In genomic region chr11:65640261-65640660, GRCm38 (mm10) we compare ENCODE assay signal across 17 mouse cellular contexts.
A peak's percentile ranks its signal among the peaks of the same experiment; 100 is the strongest.
DNase-seq lines count a peak whose midpoint lies in the region.
"Had no signal": no experiment of that assay in that cellular context is flagged by ENCODE, and none has a peak within 500 bp of the region (broad histone marks: within the 10 kb centered on the region; RNA-seq: fewer than 3 reads in every experiment).

No protein-coding gene starts in this region.

- intact Hi-C loops in heart, postnatal 25 days (cut with DNase I): no loop called here
- intact Hi-C loops in heart, postnatal 36 days (cut with DNase I): no loop called here

- DNase-seq in heart, adult 18-20 months: peak; percentile 61 to 64
- DNase-seq in heart, postnatal 25 days (ENCODE audit: low spot score): no peak
- peak; percentile 8 for DNase-seq in Muller cell, postnatal 12 days (ENCODE audit: inconsistent ontology term)
- peak; percentile 33 to 50 for DNase-seq in heart, adult 9 months (ENCODE audit: low spot score in 2 of 2)
- peak; percentile 22 to 33 for DNase-seq in heart, postnatal 36 days
- DNase-seq in layer of hippocampus, postnatal 25 days (ENCODE audit: extremely low spot score in 1 of 2, low spot score in 1 of 2): no peak
- DNase-seq in kidney, postnatal 25 days: no peak
- no peak for DNase-seq in c-Kit-positive CD71-positive TER-119-positive erythroid progenitor cells, embryonic 14.5 days (ENCODE audit: low spot score)
- DNase-seq: adrenal gland, postnatal 36 days; cerebellum, adult 2 months; gastrocnemius, postnatal 10 days; kidney, adult 9 months; kidney, postnatal 10 days; layer of hippocampus, adult 9-11 months; liver, postnatal 0 days; midbrain, embryonic 14.5 days; thymus, postnatal 25 days had no signal

Comparison
In these comparisons a context has a peak if more than half of its experiments do, and no peak if none do; other contexts are left out.
1. DNase-seq: peak in heart, adult 18-20 months (2 of 2), Muller cell, postnatal 12 days (single experiment), heart, adult 9 months (2 of 2) and heart, postnatal 36 days (2 of 2); none in heart, postnatal 25 days (single experiment), layer of hippocampus, postnatal 25 days (0 of 2), kidney, postnatal 25 days (0 of 2) and c-Kit-positive CD71-positive TER-119-positive erythroid progenitor cells, embryonic 14.5 days (single experiment).